Mouse (Mus musculus) bone marrow, adult 2 months (tissue): Measurements from ENCODE around the gene Lgr5. TPM values are rescaled to one million over a fixed set of nuclear protein-coding genes. Genes with fewer than 3 reads are reported as not detected.

Source experiments
- H3K27ac ChIP-seq: fragments of 200-500 bp; 2 replicates; pipeline ENCODE4 v1.5.1; 2012; ENCODE audit warnings: low read depth, mild to moderate bottlenecking, control low read depth, inconsistent platforms, low read length; ENCODE audit not compliant: control insufficient read depth, poor library complexity, insufficient read depth
- H3K4me1 ChIP-seq: fragments of 200-500 bp; 2 replicates; pipeline ENCODE4 v1.6.1; 2011; ENCODE audit warnings: low read length; ENCODE audit not compliant: control insufficient read depth, insufficient read depth
- H3K4me3 ChIP-seq: fragments of 200-500 bp; replicated peaks from 2 replicates; pipeline ENCODE3; 2011; ENCODE audit warnings: mild to moderate bottlenecking, low read depth, low read length, control low read depth; ENCODE audit not compliant: control insufficient read depth
- CTCF ChIP-seq: fragments of 200-500 bp; IDR thresholded peaks from 2 replicates; pipeline ENCODE4 v1.5.1; 2011; ENCODE audit warnings: low read length, control low read depth; ENCODE audit not compliant: control insufficient read depth, insufficient read depth
- POLR2A ChIP-seq: fragments of 200-500 bp; IDR thresholded peaks from 2 replicates; pipeline ENCODE4 v1.6.1; 2011; ENCODE audit warnings: low read depth, mild to moderate bottlenecking, control low read depth, low read length, borderline replicate concordance; ENCODE audit not compliant: control insufficient read depth
- WGBS: fragments of 180-500 bp; shearing (Covaris S2); methylation state at CpG from one replicate; pipeline ENCODE4 v1.1.7; 2018; 5-methylcytosine and 5-hydroxymethylcytosine counted together
- polyA plus RNA-seq: library from polyadenylated mRNA; stranded (reverse); fragments of >200 nt; gene quantifications from 2 replicates; pipeline ENCODE4 v1.2.4, GENCODE M21; 2011; ENCODE audit warnings: low replicate concordance; ENCODE audit not compliant: missing spikeins, insufficient read depth, insufficient read length

Gene Lgr5
- polyA plus RNA-seq, 1 experiment, result 1.4 TPM

DNA sequence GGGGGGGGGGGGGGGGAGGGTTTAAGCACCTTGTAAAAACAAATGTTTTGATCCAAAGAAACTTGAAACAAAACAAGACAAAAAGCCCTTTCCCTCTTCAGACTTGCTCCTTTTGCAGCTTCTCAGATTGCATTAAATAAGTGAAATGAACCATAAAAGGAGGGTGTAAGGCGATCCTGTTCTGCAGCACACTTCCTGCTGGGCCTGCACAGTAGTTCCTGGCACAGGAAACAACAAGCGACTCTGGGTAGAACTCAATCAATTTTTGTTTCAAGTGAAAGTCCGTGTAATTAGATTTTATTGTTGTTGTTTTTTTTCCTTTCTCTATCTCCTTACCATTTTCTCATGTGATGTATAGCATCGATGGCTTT lies 66.5 kb downstream of the Lgr5 start:
- Histone ChIP-seq H3K27ac (no peak overlapping the region), H3K4me3 (no peak overlapping the region), H3K4me1 (no peaks in the 10 kb centered on the region; the same call in 1 of the 2 replicates)
- TF ChIP-seq POLR2A (no peak), CTCF (no peak)
- WGBS, result 7% methylated on average over 4 of the region's 4 CpGs

DNA sequence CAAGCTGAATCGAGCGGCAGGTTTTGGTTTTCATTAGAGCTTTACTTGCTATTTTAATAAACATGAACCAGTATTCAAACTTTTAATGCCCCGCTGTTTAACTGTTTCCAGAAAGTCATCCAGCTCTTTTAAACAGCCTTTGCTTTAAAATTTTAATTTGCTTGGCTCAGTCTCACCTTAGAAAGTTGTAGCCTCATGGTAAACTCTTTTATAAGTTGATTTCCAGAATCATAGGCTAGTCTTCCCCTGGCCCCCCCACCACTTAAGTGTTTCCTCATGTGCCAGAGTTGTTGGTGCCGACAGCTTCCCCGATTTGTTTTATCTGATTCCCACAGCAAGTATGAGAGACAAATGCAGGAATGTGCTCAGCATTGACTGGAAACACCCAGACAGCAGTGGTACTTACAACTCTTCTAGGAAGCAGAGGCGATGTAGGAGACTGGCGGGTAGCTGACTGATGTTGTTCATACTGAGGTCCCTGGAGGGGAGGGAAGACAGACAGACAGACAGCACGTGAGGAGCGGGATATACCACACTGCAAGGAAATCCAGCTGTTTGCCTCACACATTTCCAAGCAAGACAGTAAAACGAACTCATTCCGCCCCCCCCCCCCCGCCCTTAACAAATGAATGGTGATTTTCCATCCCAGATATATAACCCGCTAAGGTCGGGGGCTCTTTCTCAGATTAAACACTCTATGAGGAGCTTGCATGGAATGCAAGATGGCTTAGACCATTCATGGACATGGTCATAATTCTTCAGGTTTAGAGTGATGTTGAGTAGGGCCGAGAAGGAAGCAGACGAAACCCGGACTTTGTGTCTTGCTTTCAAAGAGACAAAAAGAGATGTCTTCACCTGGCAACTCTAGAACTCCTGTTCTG lies 67.1 kb downstream of the Lgr5 start:
- H3K27ac ChIP-seq, result no peak overlapping the region
- no peaks in the 10 kb centered on the region; the same call in 1 of the 2 replicates for H3K4me1 ChIP-seq
- TF ChIP-seq POLR2A (no peak), CTCF (no peak)
- WGBS, result 56% methylated on average over 17 of the region's 17 CpGs
- H3K4me3 ChIP-seq, result no peak overlapping the region

DNA sequence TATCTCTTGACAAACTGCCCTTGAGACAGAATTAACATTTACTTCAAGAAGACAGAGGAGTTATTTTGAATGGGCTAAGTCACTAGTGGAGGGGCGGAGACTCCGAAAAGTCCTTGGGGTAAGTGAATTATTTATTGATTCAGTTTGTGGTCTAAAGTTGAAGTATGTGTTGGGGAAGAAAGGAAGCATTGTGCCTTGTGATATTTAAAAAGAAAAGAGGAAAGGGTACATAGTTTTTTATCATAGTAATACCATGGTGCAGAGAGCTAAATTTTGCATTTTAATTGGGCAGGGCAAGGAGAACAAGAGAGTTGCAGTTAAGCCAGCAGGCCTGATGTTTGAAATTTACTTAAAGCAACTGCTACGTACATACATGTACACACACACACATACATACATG lies 68.7 kb downstream of the Lgr5 start:
- H3K4me1 ChIP-seq, result no peaks in the 10 kb centered on the region; the same call in 1 of the 2 replicates
- H3K27ac ChIP-seq, result no peak overlapping the region
- H3K4me3 ChIP-seq, result no peak overlapping the region
- TF ChIP-seq CTCF (no peak), POLR2A (no peak)
- 48% methylated on average over 3 of the region's 3 CpGs for WGBS

DNA sequence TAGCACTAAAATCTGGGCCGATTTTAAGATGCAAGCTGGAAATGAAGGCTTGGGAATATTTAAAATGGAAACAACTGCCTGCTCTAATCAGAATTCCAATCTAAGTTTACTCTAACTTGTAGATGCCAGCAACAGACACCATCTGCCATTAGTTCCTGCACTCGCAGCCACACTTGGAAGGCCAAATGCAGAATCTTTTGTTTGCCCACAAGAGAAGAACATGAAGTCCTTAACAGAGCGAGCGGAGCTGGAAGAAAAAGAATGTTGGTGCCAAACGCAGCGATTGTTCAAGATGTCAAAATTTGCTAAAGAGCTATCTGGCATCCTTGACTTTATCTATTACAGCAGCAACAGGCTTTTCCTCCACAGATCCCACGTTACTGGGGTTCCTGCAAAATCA lies 72.1 kb downstream of the Lgr5 start:
- H3K4me3 ChIP-seq, result no peak overlapping the region
- no peak for TF ChIP-seq POLR2A
- TF ChIP-seq CTCF, result no peak
- no peaks in the 10 kb centered on the region for H3K4me1 ChIP-seq
- 83% methylated on average over 7 of the region's 7 CpGs for WGBS
- H3K27ac ChIP-seq, result no peak overlapping the region

DNA sequence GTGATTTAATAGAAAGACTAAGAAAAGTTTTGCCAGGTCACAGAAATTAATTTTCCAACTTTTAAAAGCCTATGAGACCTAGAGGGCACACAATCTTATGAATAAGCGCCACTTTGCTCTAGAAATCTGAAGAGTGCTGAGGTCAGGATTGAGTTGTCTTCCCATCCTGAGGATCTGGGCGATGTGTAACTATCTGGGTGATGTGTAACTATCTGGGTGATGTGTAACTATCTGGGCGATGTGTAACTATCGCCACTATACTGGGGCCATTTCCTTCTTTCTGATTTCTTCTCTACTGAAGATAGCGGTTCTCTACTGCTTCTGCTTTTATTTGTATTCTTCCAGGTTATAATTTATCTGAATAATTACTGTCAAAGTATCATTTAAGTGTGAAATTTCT lies 76.6 kb downstream of the Lgr5 start:
- Histone ChIP-seq H3K4me1 (no peaks in the 10 kb centered on the region), H3K4me3 (no peak overlapping the region), H3K27ac (no peak overlapping the region)
- 85% methylated on average over 5 of the region's 5 CpGs for WGBS
- no peak for TF ChIP-seq POLR2A
- TF ChIP-seq CTCF, result no peak

DNA sequence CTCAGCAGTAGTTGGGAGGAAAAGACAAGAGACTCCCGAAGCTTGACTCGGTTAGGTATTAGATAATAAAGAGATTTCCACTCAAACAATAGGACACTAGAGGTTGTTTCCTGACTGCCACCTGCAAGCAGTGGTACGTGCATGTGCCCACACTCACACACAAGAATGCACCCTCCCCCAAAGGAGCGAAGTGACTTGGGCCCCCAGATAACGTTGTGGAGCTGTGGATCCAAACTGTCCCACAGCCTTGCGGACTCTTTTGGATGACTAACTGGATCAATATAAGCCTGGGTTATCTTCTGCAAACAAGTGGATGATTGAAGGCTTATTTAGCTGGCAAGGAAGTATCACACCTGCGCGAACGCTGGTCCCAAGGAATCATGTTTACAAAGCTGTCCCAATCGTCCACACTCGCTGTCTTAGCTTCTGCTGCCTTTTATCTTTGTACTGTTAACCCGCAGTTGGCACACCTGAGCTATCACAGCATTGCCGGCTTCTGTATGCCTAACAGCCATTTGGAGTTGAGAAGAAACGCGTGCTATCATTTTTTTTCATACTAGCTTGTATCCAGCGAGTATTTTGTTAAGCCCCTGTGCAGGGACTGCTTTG lies 81.8 kb downstream of the Lgr5 start:
- WGBS, result 84% methylated on average over 16 of the region's 16 CpGs
- TF ChIP-seq POLR2A (no peak), CTCF (no peak)
- no peak overlapping the region for H3K27ac ChIP-seq
- no peaks in the 10 kb centered on the region for H3K4me1 ChIP-seq
- H3K4me3 ChIP-seq, result no peak overlapping the region

DNA sequence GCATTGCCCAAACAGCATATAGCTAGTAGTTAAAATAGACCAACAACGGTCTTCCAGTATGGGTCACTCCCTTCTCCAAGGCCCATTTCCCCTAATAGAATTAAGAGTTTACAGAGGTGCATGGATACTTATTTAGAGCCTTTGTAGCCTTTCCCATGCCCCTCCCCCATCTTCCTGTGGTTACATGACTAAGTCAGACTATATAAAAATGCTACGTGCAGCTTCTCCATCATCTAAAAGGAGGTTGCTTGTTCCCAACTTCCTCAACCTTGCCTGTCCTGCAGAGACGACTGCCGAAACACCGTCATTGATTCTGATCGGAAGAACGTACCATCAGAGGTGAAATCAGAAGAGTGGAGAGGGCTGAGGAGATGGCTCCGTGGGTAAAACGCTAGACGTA lies 82.4 kb downstream of the Lgr5 start:
- no peak for TF ChIP-seq CTCF
- TF ChIP-seq POLR2A, result no peak
- 23% methylated on average over 10 of the region's 10 CpGs for WGBS
- Histone ChIP-seq H3K27ac (no peak overlapping the region), H3K4me1 (no peaks in the 10 kb centered on the region), H3K4me3 (no peak overlapping the region)

DNA sequence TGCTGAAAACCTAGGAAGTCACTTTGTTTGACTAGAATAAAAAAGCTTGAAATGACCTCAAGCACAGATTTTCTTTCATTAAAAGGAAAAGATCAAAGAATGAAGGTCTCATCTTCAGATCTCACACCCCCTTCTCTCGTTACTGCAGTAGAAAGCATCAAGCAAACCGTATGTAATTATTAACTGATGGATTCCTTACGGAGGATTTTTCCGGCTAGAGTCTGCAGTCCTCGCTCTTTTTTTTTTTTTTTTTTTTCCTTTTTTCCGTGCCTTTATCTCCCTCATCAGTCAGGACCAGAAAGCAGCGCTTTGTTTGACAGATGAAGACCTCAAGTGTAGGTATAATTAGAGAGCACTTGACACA lies 93.8 kb downstream of the Lgr5 start:
- H3K4me1 ChIP-seq, result no peaks in the 10 kb centered on the region
- no peak overlapping the region for H3K4me3 ChIP-seq
- no peak overlapping the region for H3K27ac ChIP-seq
- 80% methylated on average over 7 of the region's 7 CpGs for WGBS
- no peak for TF ChIP-seq CTCF
- no peak for TF ChIP-seq POLR2A
